Mouse (Mus musculus): Measurements from ENCODE around the gene Rgl1. TPM values are rescaled to one million over a fixed set of nuclear protein-coding genes. Genes with fewer than 3 reads are reported as not detected.
"Not testable (repeated sequence)": the region's sequence is repeated elsewhere in the genome, so short reads cannot be mapped to it uniquely, and the experiment has no call there.

Gene Rgl1
- polyA plus RNA-seq, 1 experiment from 2014 or later = 18.2 TPM

DNA sequence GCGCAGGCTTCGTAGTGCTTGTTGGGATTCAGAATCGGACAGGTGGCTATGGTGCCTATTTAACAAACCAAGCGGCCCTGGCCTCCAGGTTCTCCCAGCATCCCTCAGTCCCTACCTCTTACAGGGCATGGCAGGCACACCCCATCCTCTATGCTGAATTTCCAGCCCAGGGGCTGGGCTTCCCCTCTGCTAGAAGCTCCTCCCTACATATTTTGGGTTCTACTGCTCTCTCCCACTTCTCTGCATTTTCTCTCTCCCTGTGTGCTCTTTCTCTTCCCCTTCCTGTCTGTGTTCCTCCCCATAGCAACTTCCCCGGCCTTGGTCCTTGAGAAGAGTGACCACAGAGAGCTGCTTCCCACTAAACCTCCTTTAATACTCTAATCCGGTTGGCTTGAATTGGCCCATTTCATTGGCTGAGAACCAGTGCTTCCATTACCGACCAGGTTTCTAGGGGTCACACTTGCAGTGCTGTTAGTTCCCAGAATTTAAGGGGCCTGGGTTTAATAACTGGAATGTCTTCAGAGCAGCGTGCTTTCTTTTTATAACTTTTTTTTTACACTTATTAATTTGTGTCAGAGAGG is 30.6 kb upstream of the Rgl1 start:
- Histone ChIP-seq H3K27ac (replicated peaks) (no peak overlapping the region), H3K9ac (replicated peaks) (no peak overlapping the region), H3K9me3 (peaks cover 2% of the 10 kb centered on the region; the same call in 1 of the 2 replicates), H3K4me2 (replicated peaks) (no peak overlapping the region), H3K36me3 (no peaks in the 10 kb centered on the region), H3K27me3 (no peaks in the 10 kb centered on the region), H3K4me3 (no peak overlapping the region), H3K4me1 (peaks cover 28% of the 10 kb centered on the region)
- ATAC-seq (ENCODE audit: low FRiP score, low read depth) = no peak
- WGBS = 83% methylated on average over 8 of the region's 8 CpGs

DNA sequence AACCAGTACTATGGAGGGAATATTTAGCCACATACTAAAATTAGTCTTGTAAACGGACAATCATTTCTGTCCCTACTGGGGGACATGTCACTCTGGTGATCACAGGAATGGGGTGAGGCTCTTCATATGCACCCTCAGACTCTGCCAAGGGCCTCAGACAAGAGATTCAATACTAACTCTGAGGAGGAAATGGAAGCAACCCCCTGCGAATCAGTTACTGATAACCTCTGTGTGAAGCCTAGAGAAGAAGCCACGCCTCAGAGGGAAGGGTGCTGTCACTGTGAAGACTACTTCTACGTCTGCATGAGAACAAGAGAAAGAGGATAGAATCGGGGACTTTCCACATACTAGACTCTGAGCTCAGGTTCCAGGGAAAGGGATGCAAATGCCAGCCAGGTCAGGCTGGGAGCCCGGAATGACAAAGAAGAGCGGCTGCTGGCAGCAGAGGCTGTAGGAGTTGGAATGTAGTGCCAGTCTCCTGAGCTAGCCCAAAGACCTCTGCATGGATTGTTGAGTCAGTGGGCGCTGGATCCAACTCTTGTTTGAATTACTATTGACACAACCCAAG is 29.6 kb upstream of the Rgl1 start:
- ATAC-seq (ENCODE audit: low FRiP score, low read depth) = no peak
- peaks cover 32% of the 10 kb centered on the region for H3K4me1 ChIP-seq
- no peak overlapping the region for H3K27ac ChIP-seq (replicated peaks)

DNA sequence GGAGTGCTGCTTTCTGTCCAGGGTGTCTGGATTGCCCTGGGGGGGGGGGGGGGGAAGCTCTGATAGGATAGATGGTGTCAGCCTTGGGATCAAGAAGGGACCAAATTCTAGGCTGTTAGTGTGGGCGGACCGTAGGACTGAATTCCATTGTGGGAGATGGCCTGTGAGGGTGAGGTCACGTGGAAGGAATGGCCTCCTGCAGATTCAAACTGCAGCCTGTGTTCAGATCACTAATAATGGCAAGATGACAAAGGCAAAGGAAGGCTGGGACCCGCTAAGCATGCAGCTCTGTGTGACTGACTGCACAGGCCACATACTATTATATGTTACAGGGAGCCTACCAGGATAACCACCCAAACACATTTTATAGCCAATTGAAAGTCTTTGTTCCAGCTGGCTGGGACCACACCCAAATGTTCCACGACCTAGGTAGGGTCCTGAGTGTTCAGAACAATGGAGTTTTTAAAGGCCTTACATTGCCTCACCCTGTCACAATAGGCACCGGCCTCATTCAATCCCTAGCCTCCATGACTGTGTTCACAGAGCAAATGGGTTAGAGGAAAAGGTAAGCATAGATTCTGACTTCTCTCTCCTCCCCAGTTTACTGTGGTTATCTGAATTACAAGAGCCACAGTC is 27.5 kb upstream of the Rgl1 start:
- no peaks in the 10 kb centered on the region for H3K36me3 ChIP-seq
- peak; percentile 52 for ATAC-seq (ENCODE audit: low FRiP score, low read depth)
- H3K9me3 ChIP-seq = peaks cover 4% of the 10 kb centered on the region; the same call in 1 of the 2 replicates
- no peak overlapping the region for H3K4me2 ChIP-seq (replicated peaks)
- H3K27ac ChIP-seq (replicated peaks) = no peak overlapping the region
- H3K27me3 ChIP-seq = peaks cover 8% of the 10 kb centered on the region; the same call in 1 of the 2 replicates
- 28% methylated on average over 6 of the region's 6 CpGs for WGBS
- no peak overlapping the region for H3K4me3 ChIP-seq
- H3K9ac ChIP-seq (replicated peaks) = no peak overlapping the region
- H3K4me1 ChIP-seq = peaks cover 23% of the 10 kb centered on the region

More for the DNA sequence above, 29.6 kb upstream of the Rgl1 start:
- H3K36me3 ChIP-seq = no peaks in the 10 kb centered on the region
- H3K4me3 ChIP-seq = no peak overlapping the region
- peaks cover 4% of the 10 kb centered on the region; the same call in 1 of the 2 replicates for H3K9me3 ChIP-seq
- H3K9ac ChIP-seq (replicated peaks) = no peak overlapping the region
- H3K27me3 ChIP-seq = peaks cover 7% of the 10 kb centered on the region; the same call in 1 of the 2 replicates
- no peak overlapping the region for H3K4me2 ChIP-seq (replicated peaks)
- WGBS = 74% methylated on average over 8 of the region's 8 CpGs

DNA sequence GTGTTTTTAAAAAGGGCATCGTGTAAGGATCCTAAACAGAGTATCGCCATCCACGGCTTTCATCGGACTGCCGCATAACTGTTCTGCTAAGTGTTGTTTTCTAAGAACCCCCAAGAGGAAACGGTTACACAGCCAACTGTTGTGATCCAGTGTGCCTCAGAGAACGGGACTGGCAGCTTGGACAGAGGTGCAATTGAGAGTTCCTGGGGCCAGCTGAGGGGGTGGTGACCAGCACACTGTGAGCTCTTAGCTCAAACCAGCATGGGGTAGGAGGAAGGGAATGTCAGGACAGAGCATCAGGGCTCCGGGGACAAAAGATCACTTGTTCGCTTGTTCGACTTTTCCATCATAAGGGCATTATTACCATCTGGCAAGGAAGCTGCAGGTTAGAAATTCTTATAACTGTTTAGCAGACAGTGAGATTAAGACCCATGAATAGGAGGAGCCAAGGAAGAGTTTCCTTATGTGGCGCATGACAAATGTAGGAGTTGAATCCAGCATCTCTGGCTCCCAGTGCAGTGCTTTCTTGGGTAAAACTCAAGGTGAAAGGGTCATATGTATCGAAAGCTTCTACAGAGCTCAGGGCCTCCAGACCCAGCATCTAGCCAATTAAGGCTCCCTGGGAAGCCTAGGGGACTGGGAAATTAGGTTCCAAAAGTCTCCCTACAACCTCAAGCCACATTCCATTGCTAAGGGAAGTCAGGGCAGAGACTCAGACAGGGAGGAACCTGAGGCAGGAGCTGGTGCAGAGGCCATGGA is 26.8 kb upstream of the Rgl1 start:
- no peak for ATAC-seq (ENCODE audit: low FRiP score, low read depth)
- peaks cover 4% of the 10 kb centered on the region; the same call in 1 of the 2 replicates for H3K9me3 ChIP-seq
- no peak overlapping the region for H3K4me2 ChIP-seq (replicated peaks)
- H3K27ac ChIP-seq (replicated peaks) = 0 out of 2 replicates have a peak overlapping the region, but pooled peaks have one; percentile 1
- H3K27me3 ChIP-seq = peaks cover 8% of the 10 kb centered on the region; the same call in 1 of the 2 replicates
- H3K36me3 ChIP-seq = no peaks in the 10 kb centered on the region
- H3K4me1 ChIP-seq = peaks cover 27% of the 10 kb centered on the region
- WGBS = 17% methylated on average over 12 of the region's 12 CpGs
- H3K4me3 ChIP-seq = no peak overlapping the region
- H3K9ac ChIP-seq (replicated peaks) = no peak overlapping the region

DNA sequence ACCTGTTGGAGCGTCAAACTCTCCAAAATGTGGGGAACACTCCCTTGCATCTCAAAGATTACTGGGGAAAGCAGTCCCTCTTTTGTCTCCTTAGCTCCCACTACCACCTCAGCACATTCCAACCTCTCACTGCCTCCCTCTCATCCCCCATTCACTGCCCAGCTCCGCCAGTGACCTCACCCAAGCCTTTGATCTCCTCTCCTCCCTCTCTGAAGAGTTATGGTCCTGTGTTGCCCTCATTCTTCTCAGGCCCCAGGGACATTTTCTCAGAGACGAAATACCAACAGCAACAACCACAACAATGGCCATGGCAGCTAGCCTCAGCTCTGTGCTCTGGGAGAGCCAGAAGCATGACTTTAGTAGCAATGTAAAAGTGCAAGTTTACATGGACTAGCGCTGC is 25.1 kb upstream of the Rgl1 start:
- Histone ChIP-seq H3K27me3 (peaks cover 8% of the 10 kb centered on the region; the same call in 1 of the 2 replicates), H3K4me2 (replicated peaks) (no peak overlapping the region), H3K27ac (replicated peaks) (no peak overlapping the region), H3K9ac (replicated peaks) (no peak overlapping the region), H3K36me3 (no peaks in the 10 kb centered on the region), H3K4me1 (peaks cover 27% of the 10 kb centered on the region), H3K9me3 (peaks cover 4% of the 10 kb centered on the region; the same call in 1 of the 2 replicates), H3K4me3 (no peak overlapping the region)
- ATAC-seq (ENCODE audit: low FRiP score, low read depth) = no peak
- 19% methylated on average over 4 of the region's 4 CpGs for WGBS

DNA sequence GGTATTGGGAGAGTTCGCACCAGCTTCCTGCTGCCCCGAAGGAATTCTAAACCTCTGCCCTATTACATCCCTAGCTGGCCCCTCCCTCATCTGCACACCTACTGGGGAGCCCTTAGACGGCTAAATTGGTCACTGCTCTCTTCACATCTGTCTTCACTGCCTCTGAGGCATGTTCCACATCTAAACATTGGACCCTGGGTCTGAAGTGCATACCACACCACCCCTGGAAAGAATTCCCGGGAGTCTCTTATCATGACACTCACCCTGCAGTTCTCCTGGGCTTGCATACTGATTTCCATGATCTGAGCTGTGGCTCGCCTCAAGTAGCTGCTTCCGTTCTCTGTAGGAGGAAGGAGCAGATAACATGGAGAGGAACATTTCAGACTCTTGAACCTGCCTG is 24.7 kb upstream of the Rgl1 start:
- no peak overlapping the region for H3K27ac ChIP-seq (replicated peaks)
- 37% methylated on average over 6 of the region's 6 CpGs for WGBS
- H3K4me1 ChIP-seq = peaks cover 27% of the 10 kb centered on the region
- no peaks in the 10 kb centered on the region for H3K36me3 ChIP-seq
- ATAC-seq (ENCODE audit: low FRiP score, low read depth) = no peak
- peaks cover 8% of the 10 kb centered on the region; the same call in 1 of the 2 replicates for H3K27me3 ChIP-seq
- no peak overlapping the region for H3K4me3 ChIP-seq
- no peak overlapping the region for H3K9ac ChIP-seq (replicated peaks)
- H3K4me2 ChIP-seq (replicated peaks) = no peak overlapping the region
- peaks cover 4% of the 10 kb centered on the region; the same call in 1 of the 2 replicates for H3K9me3 ChIP-seq

DNA sequence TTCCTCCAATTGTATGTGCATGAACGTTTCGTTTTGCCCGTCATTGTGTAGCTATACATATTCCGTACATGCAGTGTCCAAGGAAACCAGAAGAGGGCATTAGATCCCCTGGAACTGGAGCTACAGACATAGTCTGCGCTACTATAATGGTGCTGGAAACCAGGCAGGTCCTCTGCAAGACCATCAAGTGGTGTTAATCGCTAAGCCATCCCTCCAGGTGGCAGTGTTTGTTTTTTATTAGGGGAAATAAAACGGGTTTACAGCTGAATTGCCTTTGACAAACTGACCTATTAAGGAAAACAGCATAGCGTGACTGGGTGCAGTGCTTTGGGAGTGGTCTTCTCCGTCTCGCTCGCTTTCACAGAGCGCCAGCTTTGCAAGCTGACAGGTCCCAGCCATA is 24.1 kb upstream of the Rgl1 start:
- no peaks in the 10 kb centered on the region for H3K36me3 ChIP-seq
- no peak overlapping the region for H3K9ac ChIP-seq (replicated peaks)
- H3K27me3 ChIP-seq = peaks cover 8% of the 10 kb centered on the region; the same call in 1 of the 2 replicates
- peak; percentile 52; the same call in 1 of the 2 replicates for ATAC-seq (ENCODE audit: low FRiP score, low read depth)
- WGBS = 29% methylated on average over 12 of the region's 12 CpGs
- H3K4me1 ChIP-seq = peaks cover 27% of the 10 kb centered on the region
- no peak overlapping the region for H3K4me3 ChIP-seq
- H3K9me3 ChIP-seq = peaks cover 4% of the 10 kb centered on the region; the same call in 1 of the 2 replicates
- H3K4me2 ChIP-seq (replicated peaks) = no peak overlapping the region
- no peak overlapping the region for H3K27ac ChIP-seq (replicated peaks)

DNA sequence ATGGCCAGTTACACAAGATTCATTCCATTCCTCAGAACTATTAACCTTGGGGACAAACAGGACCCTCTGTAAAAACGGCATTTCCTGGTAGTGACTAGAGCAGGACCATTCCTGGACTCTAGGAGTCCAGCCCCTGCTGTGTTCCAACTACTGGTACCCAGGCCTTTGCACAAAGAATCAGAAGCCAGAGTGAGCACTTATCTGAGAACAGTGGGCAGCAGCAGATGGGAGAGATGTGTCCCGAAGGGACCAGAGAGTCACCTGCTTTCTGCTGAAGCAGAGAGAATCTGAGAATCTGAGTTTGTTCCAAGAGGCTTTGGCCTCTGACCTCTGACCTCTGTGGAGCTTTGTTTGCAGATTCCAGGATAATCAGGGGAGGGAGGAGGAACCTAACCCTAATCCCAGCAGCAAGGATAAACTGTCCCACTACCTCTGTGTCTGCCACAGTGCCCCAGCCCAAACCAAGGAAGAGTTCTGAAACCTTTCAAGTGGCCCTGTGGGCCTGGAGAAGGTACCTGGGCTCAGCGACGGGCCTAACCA is 22.0 kb upstream of the Rgl1 start:
- Histone ChIP-seq H3K36me3 (no peaks in the 10 kb centered on the region), H3K27me3 (peaks cover 8% of the 10 kb centered on the region; the same call in 1 of the 2 replicates), H3K27ac (replicated peaks) (no peak overlapping the region), H3K9ac (replicated peaks) (no peak overlapping the region), H3K4me2 (replicated peaks) (no peak overlapping the region), H3K4me3 (no peak overlapping the region), H3K9me3 (peaks cover 4% of the 10 kb centered on the region; the same call in 1 of the 2 replicates), H3K4me1 (peaks cover 18% of the 10 kb centered on the region)
- 16% methylated on average over 4 of the region's 4 CpGs for WGBS
- no peak for ATAC-seq (ENCODE audit: low FRiP score, low read depth)

DNA sequence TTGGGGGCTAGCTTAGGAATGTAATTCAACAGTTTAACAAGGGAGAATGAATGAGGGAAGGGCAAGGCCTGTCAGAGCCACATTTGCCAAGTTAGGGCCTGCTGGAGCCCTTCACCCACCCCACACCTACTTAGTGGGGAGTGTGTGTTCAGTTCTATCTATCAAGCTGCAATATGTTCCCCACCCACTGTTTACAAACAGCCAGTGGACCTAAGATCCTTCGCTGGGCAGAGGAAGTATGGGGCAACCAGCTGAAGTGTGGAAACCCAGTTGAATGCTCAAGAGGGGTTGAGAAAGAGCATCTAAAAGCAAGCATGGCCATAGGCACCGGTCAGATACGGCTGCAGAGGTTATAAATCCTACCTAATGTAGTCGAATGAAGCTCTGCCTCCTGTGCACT is 20.8 kb upstream of the Rgl1 start:
- Histone ChIP-seq H3K4me2 (replicated peaks) (no peak overlapping the region), H3K36me3 (no peaks in the 10 kb centered on the region), H3K27me3 (peaks cover 8% of the 10 kb centered on the region; the same call in 1 of the 2 replicates), H3K27ac (replicated peaks) (no peak overlapping the region), H3K9me3 (peaks cover 4% of the 10 kb centered on the region; the same call in 1 of the 2 replicates), H3K4me3 (no peak overlapping the region), H3K4me1 (peaks cover 10% of the 10 kb centered on the region), H3K9ac (replicated peaks) (no peak overlapping the region)
- 91% methylated on average over 4 of the region's 4 CpGs for WGBS
- no peak for ATAC-seq (ENCODE audit: low FRiP score, low read depth)

DNA sequence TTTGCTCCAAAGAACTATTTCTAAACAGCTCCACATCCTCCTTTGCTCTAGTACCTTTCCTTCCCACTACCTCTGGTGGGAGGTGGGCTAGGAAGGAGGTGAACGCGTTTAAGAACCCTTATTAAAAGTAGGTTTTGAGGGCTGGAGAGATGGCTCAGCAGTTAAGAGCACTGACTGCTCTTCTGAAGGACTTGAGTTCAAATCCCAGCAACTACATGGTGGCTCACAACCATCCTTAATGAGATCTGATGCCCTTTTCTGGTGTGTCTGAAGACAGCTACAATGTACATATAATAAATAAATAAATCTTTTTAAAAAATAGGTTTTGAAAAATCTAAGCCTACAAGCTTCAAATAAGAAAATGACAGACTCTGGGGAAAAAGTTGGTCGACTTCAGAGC is 19.3 kb upstream of the Rgl1 start:
- not testable (repeated sequence) for ATAC-seq (ENCODE audit: low FRiP score, low read depth); H3K9me3 ChIP-seq; H3K27me3 ChIP-seq; H3K4me1 ChIP-seq; H3K36me3 ChIP-seq; H3K4me2 ChIP-seq (replicated peaks); H3K4me3 ChIP-seq; H3K27ac ChIP-seq (replicated peaks); H3K9ac ChIP-seq (replicated peaks)
- WGBS = 87% methylated on average over 3 of the region's 3 CpGs

DNA sequence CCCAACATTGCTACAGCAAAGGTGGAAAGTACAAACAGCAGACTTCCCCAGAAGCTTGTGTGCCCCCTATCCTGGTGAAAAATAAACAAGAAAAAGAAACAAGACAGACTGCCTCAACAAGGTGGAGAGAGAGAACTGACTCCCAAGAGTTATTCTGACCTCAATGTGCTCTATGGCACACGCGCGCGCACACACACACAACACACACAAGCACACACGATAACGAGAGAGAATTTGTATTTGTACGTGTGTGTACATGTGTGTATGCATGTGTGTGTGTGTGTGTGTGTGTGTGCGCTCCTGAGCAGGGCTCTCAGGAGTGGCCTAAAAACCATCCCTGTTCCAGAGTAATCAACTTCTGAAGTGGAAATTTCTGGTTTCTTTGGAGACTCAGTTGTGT is 18.5 kb upstream of the Rgl1 start:
- no peak overlapping the region for H3K4me3 ChIP-seq
- no peaks in the 10 kb centered on the region for H3K27me3 ChIP-seq
- H3K27ac ChIP-seq (replicated peaks) = no peak overlapping the region
- no peak overlapping the region for H3K9ac ChIP-seq (replicated peaks)
- H3K4me1 ChIP-seq = peaks cover 4% of the 10 kb centered on the region; the same call in 1 of the 2 replicates
- WGBS = 94% methylated on average over 8 of the region's 8 CpGs
- no peaks in the 10 kb centered on the region for H3K36me3 ChIP-seq
- no peaks in the 10 kb centered on the region for H3K9me3 ChIP-seq
- H3K4me2 ChIP-seq (replicated peaks) = no peak overlapping the region
- ATAC-seq (ENCODE audit: low FRiP score, low read depth) = no peak
